Mouse (Mus musculus): ENCODE results near the gene Rsrc1.
"Not testable (repeated sequence)": the region's sequence is repeated elsewhere in the genome, so short reads cannot be mapped to it uniquely, and the experiment has no call there.

The Rsrc1 gene

GRCm38 (mm10) chr3:66985539-66986286, 4.5 kb downstream of the Rsrc1 start:
- peak; percentile 85 for DNase-seq (ENCODE audit: low read depth, low spot score)

- no peak for DNase-seq (ENCODE audit: low read depth, low spot score)
These were observed 5.0 kb downstream of the Rsrc1 start for GRCm38 (mm10) chr3:66986287-66986560.

- DNase-seq (ENCODE audit: low read depth, low spot score): no peak
These were observed 15.6 kb downstream of the Rsrc1 start for GRCm38 (mm10) chr3:66996820-66997219.

- DNase-seq (ENCODE audit: low read depth, low spot score): no peak
These were observed 55.3 kb downstream of the Rsrc1 start for GRCm38 (mm10) chr3:67036387-67037062.

- no peak for DNase-seq (ENCODE audit: low read depth, low spot score)
These were observed 78.6 kb downstream of the Rsrc1 start for GRCm38 (mm10) chr3:67059755-67060154.

- DNase-seq (ENCODE audit: low read depth, low spot score): no peak
These were observed 89.6 kb downstream of the Rsrc1 start for GRCm38 (mm10) chr3:67070575-67071488.

- DNase-seq (ENCODE audit: low read depth, low spot score): not testable (repeated sequence)
These were observed 92.5 kb downstream of the Rsrc1 start for GRCm38 (mm10) chr3:67073653-67074052.

- no peak for DNase-seq (ENCODE audit: low read depth, low spot score)
These were observed 94.3 kb downstream of the Rsrc1 start for GRCm38 (mm10) chr3:67075484-67075883.

GRCm38 (mm10) chr3:67084742-67085141, 103.6 kb downstream of the Rsrc1 start:
- no peak for DNase-seq (ENCODE audit: low read depth, low spot score)

GRCm38 (mm10) chr3:67108428-67108827, 127.2 kb downstream of the Rsrc1 start:
- DNase-seq (ENCODE audit: low read depth, low spot score): no peak

GRCm38 (mm10) chr3:67116317-67116716, 135.1 kb downstream of the Rsrc1 start:
- DNase-seq (ENCODE audit: low read depth, low spot score): no peak

GRCm38 (mm10) chr3:67132521-67132920, 151.3 kb downstream of the Rsrc1 start:
- DNase-seq (ENCODE audit: low read depth, low spot score): peak; percentile 43

GRCm38 (mm10) chr3:67135749-67136375, 154.7 kb downstream of the Rsrc1 start:
- no peak for DNase-seq (ENCODE audit: low read depth, low spot score)

- no peak for DNase-seq (ENCODE audit: low read depth, low spot score)
These were observed 163.8 kb downstream of the Rsrc1 start for GRCm38 (mm10) chr3:67144952-67145351.

GRCm38 (mm10) chr3:67146280-67146679, 165.1 kb downstream of the Rsrc1 start:
- no peak for DNase-seq (ENCODE audit: low read depth, low spot score)

GRCm38 (mm10) chr3:67147246-67147645, 166.1 kb downstream of the Rsrc1 start:
- DNase-seq (ENCODE audit: low read depth, low spot score): no peak

GRCm38 (mm10) chr3:67197179-67197578, 216.0 kb downstream of the Rsrc1 start:
- DNase-seq (ENCODE audit: low read depth, low spot score): peak; percentile 33

GRCm38 (mm10) chr3:67213047-67213457, 231.9 kb downstream of the Rsrc1 start:
- no peak for DNase-seq (ENCODE audit: low read depth, low spot score)

- DNase-seq (ENCODE audit: low read depth, low spot score): no peak
These were observed 251.5 kb downstream of the Rsrc1 start for GRCm38 (mm10) chr3:67232617-67233241.

GRCm38 (mm10) chr3:67242451-67242850, 261.3 kb downstream of the Rsrc1 start:
- peak; percentile 17 for DNase-seq (ENCODE audit: low read depth, low spot score)

- no peak for DNase-seq (ENCODE audit: low read depth, low spot score)
These were observed 286.3 kb downstream of the Rsrc1 start for GRCm38 (mm10) chr3:67267448-67267847.

Data from ES-CJ7 (cell line).